Mouse (Mus musculus): ENCODE data around the gene Tmed2.
"Not testable (repeated sequence)": the region's sequence is repeated elsewhere in the genome, so short reads cannot be mapped to it uniquely, and the experiment has no call there.

Tmed2 gene

DNA sequence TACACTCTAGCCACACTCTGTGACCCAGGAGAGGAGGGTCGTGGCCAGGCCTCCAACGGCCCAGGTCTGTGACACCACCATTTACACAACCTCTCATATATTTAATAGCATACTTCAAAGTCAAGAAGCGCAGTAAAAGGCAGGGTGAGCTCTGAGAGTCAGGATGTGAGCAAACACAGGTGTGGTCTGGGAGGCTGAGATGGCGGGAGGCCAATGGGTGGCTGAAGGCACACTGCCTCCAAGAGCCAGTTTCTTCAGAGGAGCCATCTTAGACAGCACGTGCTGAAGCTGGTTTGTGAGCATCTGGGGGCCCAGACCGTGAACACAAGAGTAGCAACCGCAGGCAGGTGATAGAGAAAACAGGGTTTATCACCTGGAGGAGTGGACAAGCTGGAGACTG is 35.0 kb downstream of the Tmed2 start:
- no peak for DNase-seq (ENCODE audit: low read depth, low spot score)

DNA sequence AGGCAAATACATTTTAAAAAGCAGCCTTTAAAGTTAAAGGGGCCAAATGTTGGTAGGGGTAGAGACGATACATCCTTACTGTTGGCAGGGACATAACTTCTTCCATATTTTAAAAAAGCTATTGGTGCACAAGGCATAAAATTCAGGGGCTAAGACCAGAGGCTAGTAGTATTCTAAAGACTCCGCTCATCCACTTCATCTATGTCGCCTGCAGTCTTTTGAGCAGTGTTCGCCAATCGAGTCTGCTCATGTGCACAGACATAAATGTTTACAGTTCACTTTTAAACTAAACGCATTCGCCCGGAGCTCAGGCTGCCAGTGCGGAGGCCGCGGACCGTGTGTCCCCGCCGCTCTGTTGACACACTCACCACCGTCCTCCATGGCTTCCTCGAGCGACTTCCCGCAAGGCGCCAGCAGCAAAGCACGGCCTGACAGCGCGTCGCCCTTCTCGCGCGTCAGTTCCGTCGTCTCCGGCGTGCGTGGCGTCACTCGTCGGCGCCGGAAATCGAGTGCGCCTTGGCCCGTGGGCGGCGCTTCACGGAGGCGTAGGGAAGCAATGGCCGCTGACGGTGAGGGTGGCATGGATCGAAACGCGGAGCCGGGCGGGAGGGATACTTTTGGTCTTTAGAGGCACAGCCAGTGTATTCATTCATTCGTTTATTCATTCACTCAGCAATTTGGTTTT is 38.3 kb downstream of the Tmed2 start, which contains the start of the genes Eif2b1 and Gtf2h3:
Eif2b1 (minus strand) TSS at position 499 of the 685 bp plus-strand sequence.
Gtf2h3 (plus strand) TSS at position 508 of the 685 bp plus-strand sequence.
- peak; percentile 84 for DNase-seq (ENCODE audit: low read depth, low spot score)

DNA sequence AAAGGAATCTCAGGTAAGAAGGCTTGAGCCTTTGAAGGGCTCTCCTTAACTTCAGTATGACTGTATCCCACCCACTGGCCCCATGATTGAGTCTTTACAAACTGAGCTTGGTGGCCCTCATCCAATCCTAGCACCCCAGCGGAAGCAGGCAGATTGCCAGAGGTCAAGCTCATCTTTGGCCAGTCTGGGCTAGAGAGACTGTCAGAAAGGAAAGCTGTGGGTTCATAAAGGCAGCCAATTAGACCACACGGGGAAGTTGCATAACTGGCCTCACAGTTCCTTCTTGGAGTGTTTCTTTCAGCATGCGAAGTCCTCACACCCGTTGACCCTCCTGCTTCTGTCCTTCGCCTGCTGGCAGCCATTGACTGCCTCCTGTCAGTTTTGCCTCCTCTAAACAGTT is 42.0 kb downstream of the Tmed2 start:
- no peak for DNase-seq (ENCODE audit: low read depth, low spot score)

DNA sequence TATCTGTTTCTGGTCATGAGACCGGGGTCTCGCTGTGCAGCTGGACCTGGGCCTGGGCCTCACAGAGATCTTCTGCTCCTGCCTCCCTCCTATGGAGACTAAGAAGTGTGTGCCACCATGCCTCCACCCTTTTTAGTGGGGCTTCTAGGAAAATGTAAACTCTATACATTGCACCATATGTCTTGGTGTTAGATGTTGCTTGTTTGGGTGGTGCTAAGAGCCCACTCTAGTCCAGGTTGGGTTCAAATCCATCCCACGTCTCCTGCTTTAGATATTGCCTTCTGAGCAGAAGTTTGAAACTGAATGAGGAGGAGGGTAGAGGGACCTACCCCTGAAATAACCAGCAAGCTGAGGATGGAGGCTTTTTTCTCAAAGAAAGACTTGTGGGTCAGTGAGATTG is 52.3 kb downstream of the Tmed2 start:
- no peak for DNase-seq (ENCODE audit: low read depth, low spot score)

DNA sequence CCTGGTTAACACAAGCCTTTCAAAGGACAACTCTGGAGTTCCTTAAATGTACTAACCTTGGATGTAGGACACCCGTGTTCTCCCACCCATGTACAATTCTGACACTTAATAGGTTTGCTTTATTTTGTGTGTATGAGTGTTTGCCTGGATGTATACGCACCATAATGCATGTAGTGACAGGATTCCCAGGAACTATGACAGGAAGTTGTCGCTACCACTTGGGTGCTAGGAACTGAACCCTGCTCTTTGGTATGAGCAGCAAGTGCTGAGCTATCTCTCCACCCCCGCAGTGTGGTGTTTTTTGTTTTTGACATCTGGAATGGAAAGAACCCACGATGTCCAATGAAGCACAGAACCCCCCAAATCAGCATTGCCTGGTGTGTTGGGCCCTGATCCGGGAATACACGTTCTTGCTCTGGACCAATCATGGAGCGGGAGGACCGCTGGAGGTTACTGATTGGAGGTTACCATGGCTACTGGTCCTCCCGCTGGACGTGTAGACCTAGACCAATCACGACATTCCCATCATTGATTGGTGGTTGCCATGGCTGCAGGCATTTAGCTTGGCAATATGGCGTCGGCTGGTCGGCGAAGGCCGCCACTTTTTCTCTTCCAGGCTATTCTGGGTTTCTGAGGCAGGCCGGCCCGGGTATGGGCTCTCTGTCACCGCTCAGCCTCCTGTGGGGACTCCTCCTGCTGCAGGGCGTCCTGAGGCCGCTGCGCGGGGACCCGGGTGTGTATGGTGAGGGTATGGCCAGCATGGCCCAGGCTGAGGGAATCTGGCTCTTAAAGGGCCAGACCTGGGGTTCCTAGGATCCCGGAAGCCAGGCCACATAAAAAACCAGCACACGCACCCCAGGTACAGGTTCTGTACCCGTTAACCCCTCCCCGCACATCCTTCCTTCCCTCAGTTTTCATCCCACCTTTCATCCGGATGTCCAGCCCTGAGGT is 58.0 kb downstream of the Tmed2 start:
- DNase-seq (ENCODE audit: low read depth, low spot score), result peak; percentile 66

DNA sequence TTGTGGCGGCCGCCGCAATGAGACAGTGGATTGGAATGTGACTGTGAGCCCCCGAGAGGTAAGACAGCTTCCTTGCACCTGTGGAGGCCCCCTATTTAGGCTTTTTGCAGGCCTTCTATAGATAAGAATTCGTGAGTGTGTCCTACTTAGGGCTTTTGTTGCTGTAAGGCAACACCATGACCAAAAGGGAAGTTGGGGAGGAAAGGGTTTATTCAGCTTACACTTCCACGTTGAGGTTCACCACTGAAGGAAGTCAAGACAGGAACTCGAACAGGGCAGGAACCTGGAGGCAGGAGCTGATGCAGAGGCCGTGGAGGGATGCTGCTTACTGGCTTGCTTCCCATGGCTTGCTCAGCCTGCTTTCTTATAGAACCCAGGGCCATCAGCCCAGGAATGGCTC is 59.2 kb downstream of the Tmed2 start:
- not testable (repeated sequence) for DNase-seq (ENCODE audit: low read depth, low spot score)
